Comparison of ENCODE assay signal across 8 mouse cellular contexts in the genomic region with DNA sequence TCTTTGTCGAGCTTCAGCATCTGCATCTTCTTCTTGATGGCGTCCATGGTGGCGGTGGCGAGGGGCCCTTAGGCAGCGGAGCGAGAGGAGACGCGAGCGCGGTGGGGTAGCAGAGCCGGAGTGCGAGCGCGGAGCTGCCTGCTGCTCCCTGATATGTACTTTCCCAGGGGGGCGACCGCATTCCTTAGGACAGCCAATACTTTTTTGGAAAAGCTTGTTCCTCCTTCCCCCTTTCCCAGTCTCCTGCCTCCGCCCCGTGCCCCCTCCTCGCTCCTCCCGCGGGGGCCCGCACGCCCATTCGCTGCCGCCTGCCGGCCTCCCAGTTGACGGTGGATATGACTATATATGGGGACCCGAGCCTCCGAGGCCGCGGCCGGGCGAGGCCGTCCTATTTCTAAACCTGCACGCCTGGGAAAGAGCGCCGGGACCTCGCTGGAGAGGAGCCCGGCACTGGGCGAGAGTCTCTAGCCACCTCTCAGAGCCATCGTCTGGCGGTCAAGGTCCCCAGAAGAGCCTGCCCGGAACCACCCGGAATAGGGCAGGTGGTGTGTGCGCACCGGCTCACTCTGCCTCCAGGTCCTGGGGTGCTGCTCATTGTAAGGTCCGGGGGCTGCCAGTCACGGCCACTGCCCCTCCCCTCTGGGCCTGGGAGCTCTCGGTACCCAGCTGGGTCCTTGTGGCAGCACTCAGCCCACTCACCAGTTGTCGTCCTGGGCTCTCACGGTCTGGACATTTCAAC. TPM values are rescaled to one million over a fixed set of nuclear protein-coding genes. Genes with fewer than 3 reads are reported as not detected.
DNase-seq lines count a peak whose midpoint lies in the region; ATAC-seq lines count a peak whose summit lies in the region.

A gene (minus strand): TSS at position 321 of the 739 bp plus-strand sequence.

- peak within 1 kb of the TSS; percentile 71 for H3K4me2 ChIP-seq in hindbrain, embryonic 12.5 days (replicated peaks)

- peak; percentile 24 for DNase-seq in T-cell, adult 2 months (ENCODE audit: low spot score)
- DNase-seq in cerebellum, postnatal 10 days = peak; percentile 63 to 65
- DNase-seq in frontal cortex, postnatal 10 days (ENCODE audit: low spot score in 2 of 2) = peak; percentile 47 to 63
- peak; percentile 57 to 64 for DNase-seq in layer of hippocampus, postnatal 14 days (ENCODE audit: low spot score in 2 of 2)
- peak; percentile 75 for DNase-seq in lung, postnatal 14 days
- peak; percentile 86 for DNase-seq in ovary, postnatal 36 days (ENCODE audit: low spot score)
- DNase-seq in c-Kit-positive CD71-positive TER-119-positive erythroid progenitor cells, embryonic 14.5 days (ENCODE audit: low spot score) = no peak

- no peaks in the 10 kb centered on the region for H3K9me3 ChIP-seq in hindbrain, embryonic 12.5 days (replicated peaks)

- H3K27ac ChIP-seq in hindbrain, embryonic 12.5 days = peak within 1 kb of the TSS; percentile 18; the same call in 1 of the 2 replicates

- H3K9ac ChIP-seq in hindbrain, embryonic 12.5 days = peak within 1 kb of the TSS; percentile 68

- ATAC-seq in hindbrain, embryonic 12.5 days (ENCODE audit: low FRiP score) = peak; percentile 46; the same call in 1 of the 2 replicates

- H3K4me1 ChIP-seq in hindbrain, embryonic 12.5 days = peaks cover 32% of the 10 kb centered on the region

- peaks cover 52% of the 10 kb centered on the region for H3K27me3 ChIP-seq in hindbrain, embryonic 12.5 days

- under 1% methylated on average over 51 of the region's 51 CpGs for WGBS in hindbrain, embryonic 12.5 days

- no peaks in the 10 kb centered on the region for H3K36me3 ChIP-seq in hindbrain, embryonic 12.5 days

- H3K4me3 ChIP-seq in hindbrain, embryonic 12.5 days = peak within 1 kb of the TSS; percentile 50

RNA-seq across cellular contexts. Expression of the gene that starts here (rescaled TPM):
- 396 and 527 TPM in 2 replicates for polyA plus RNA-seq in hindbrain, embryonic 12.5 days (2016; fragmentation: Nextera tagmentation; extraction: Ambion mirVana)
- 100 to 1,000 TPM; 230 to 252 TPM for total RNA-seq in layer of hippocampus, postnatal 14 days (2021)
